8 mouse cellular contexts compared by ENCODE assay signal in the genomic region with DNA sequence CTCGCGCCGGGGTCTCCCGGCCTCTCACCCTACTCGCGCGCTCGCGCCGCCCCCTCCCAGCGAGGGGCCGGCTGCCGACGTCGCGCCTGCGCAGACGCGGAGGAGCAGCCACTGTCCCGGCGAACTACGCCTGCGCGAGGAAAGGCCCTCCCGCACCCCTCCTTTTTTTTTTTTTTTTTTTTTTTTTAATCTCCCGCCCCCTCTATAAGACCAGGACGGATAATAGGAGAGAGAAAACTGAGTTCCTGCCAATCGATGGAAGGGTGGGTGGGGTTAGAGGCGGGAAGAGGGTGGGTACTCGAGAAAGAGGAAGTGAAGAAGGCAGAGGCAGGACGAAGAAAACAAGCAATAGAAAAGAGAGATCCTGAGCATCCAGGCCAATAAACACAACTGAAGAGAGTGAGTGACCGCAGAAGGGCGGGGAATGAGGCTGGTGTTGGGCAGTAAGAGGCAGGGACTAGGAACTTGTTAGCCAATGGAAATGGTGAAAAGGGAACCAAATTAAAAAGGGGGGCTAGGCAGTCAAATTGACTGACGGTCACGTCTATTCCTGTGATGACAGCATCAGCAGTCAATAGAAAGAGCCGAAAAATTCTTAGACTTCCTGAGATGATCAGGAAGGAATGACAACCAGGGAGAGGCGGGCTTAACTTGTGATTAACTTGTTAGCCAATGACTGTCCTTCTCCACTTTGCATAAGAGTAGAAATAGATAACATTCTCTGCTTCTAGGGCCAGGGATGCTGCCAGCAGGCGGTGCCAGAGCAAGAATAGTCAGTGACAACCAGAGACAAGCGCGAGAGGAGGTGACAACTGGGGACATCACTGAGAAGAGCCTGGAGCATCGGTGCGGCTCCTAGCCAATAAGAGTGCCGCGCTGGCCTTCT. TPM values are rescaled to one million over a fixed set of nuclear protein-coding genes. Genes with fewer than 3 reads are reported as not detected.
DNase-seq lines count a peak whose midpoint lies in the region; ATAC-seq and TF ChIP-seq lines count a peak whose summit lies in the region.

A gene (plus strand): TSS at position 338 of the 886 bp plus-strand sequence.

- under 1% methylated on average over 32 of the region's 44 CpGs for WGBS in forebrain, embryonic 12.5 days
- WGBS in heart, postnatal 0 days = under 1% methylated on average over 43 of the region's 44 CpGs
- under 1% methylated on average over 37 of the region's 44 CpGs for WGBS in liver, embryonic 16.5 days (ENCODE audit: insufficient replicate concordance)
- WGBS in neural tube, embryonic 13.5 days = under 1% methylated on average over 35 of the region's 44 CpGs

- peak; percentile 93 for DNase-seq in c-Kit-positive CD71-positive TER-119-positive erythroid progenitor cells, embryonic 14.5 days (ENCODE audit: low spot score)
- peak; percentile 100 for DNase-seq in heart, postnatal 0 days (ENCODE audit: low spot score)
- peak; percentile 96 to 97 for DNase-seq in kidney, postnatal 4 days

- peak; percentile 61; the same call in 1 of the 2 replicates for TF ChIP-seq EP300 in heart, postnatal 0 days (IDR thresholded peaks at IDR 0.05; ENCODE audit: low read depth)

- H3K27me3 ChIP-seq in E14TG2a.4 (ENCODE audit: insufficient read depth, low read length) = no peaks in the 10 kb centered on the region
- peaks cover 10% of the 10 kb centered on the region for H3K27me3 ChIP-seq in forebrain, embryonic 12.5 days
- no peaks in the 10 kb centered on the region for H3K27me3 ChIP-seq in heart, postnatal 0 days (ENCODE audit: control insufficient read depth, insufficient read depth, low read length)
- H3K27me3 ChIP-seq in liver, embryonic 16.5 days (ENCODE audit: control insufficient read depth, insufficient read depth, low read depth, low read length) = no peaks in the 10 kb centered on the region
- H3K27me3 ChIP-seq in neural tube, embryonic 13.5 days = peaks cover 2% of the 10 kb centered on the region
- no peaks in the 10 kb centered on the region for H3K27me3 ChIP-seq in testis, adult 2 months (ENCODE audit: control insufficient read depth, insufficient read depth, low read length)

- H3K9ac ChIP-seq in forebrain, embryonic 12.5 days = peak within 1 kb of the TSS; percentile 96
- peak within 1 kb of the TSS; percentile 77 for H3K9ac ChIP-seq in heart, postnatal 0 days (replicated peaks; ENCODE audit: low read depth, low read length)
- H3K9ac ChIP-seq in liver, embryonic 16.5 days (ENCODE audit: low read depth, low read length) = peak within 1 kb of the TSS; percentile 97
- peak within 1 kb of the TSS; percentile 91 for H3K9ac ChIP-seq in neural tube, embryonic 13.5 days

- TF ChIP-seq POLR2A in testis, adult 2 months (IDR thresholded peaks at IDR 0.05; ENCODE audit: control insufficient read depth, low read depth, low read length) = 0 out of 2 replicates have a peak, but pooled peaks have one; percentile 31

- H3K4me3 ChIP-seq in E14TG2a.4 (replicated peaks; ENCODE audit: low read length) = peak within 1 kb of the TSS; percentile 95
- peak within 1 kb of the TSS; percentile 96 for H3K4me3 ChIP-seq in forebrain, embryonic 12.5 days (replicated peaks)
- H3K4me3 ChIP-seq in heart, postnatal 0 days (ENCODE audit: low read depth, low read length) = peak within 1 kb of the TSS; percentile 70
- peak within 1 kb of the TSS; percentile 85 for H3K4me3 ChIP-seq in liver, embryonic 16.5 days (ENCODE audit: low read depth, low read length)
- H3K4me3 ChIP-seq in neural tube, embryonic 13.5 days = peak within 1 kb of the TSS; percentile 98
- peak within 1 kb of the TSS; percentile 73 for H3K4me3 ChIP-seq in testis, adult 2 months (ENCODE audit: control insufficient read depth, low read depth, low read length)

- H3K27ac ChIP-seq in forebrain, embryonic 12.5 days = peak within 1 kb of the TSS; percentile 87
- peak within 1 kb of the TSS; percentile 90 for H3K27ac ChIP-seq in heart, postnatal 0 days (ENCODE audit: low read depth)
- H3K27ac ChIP-seq in liver, embryonic 16.5 days (ENCODE audit: low read length) = peak within 1 kb of the TSS; percentile 99
- H3K27ac ChIP-seq in neural tube, embryonic 13.5 days (replicated peaks) = peak within 1 kb of the TSS; percentile 91
- H3K27ac ChIP-seq in testis, adult 2 months (ENCODE audit: control insufficient read depth, insufficient read depth, low read depth, low read length) = peak within 1 kb of the TSS; percentile 40

- TF ChIP-seq CTCF in E14TG2a.4 (conservative IDR thresholded peaks at IDR 0.05; ENCODE audit: low read length) = peak; percentile 16; the same call in 1 of the 2 replicates
- TF ChIP-seq CTCF in heart, postnatal 0 days (IDR thresholded peaks at IDR 0.05; ENCODE audit: low read depth) = peak; percentile 73
- peak; percentile 28; the same call in 1 of the 2 replicates for TF ChIP-seq CTCF in testis, adult 2 months (IDR thresholded peaks at IDR 0.05; ENCODE audit: control insufficient read depth, insufficient read depth, insufficient replicate concordance, low read depth, low read length)

- peak; percentile 94 for ATAC-seq in forebrain, embryonic 12.5 days (ENCODE audit: low FRiP score)
- peak; percentile 92 for ATAC-seq in heart, postnatal 0 days (ENCODE audit: insufficient read depth, low read depth)
- ATAC-seq in liver, embryonic 16.5 days (ENCODE audit: low read depth) = peak; percentile 85
- peak; percentile 96 for ATAC-seq in neural tube, embryonic 13.5 days (ENCODE audit: low read depth)

- H3K4me1 ChIP-seq in E14TG2a.4 (replicated peaks; ENCODE audit: low read depth, low read length) = peaks cover 82% of the 10 kb centered on the region
- H3K4me1 ChIP-seq in forebrain, embryonic 12.5 days = peaks cover 35% of the 10 kb centered on the region
- H3K4me1 ChIP-seq in heart, postnatal 0 days (ENCODE audit: control insufficient read depth, insufficient read depth) = peaks cover 13% of the 10 kb centered on the region
- H3K4me1 ChIP-seq in liver, embryonic 16.5 days (ENCODE audit: control insufficient read depth, low read depth, low read length) = peaks cover 35% of the 10 kb centered on the region
- peaks cover 39% of the 10 kb centered on the region for H3K4me1 ChIP-seq in neural tube, embryonic 13.5 days (replicated peaks)
- H3K4me1 ChIP-seq in testis, adult 2 months (ENCODE audit: control insufficient read depth, insufficient read depth, low read length) = peaks cover 14% of the 10 kb centered on the region

- H3K36me3 ChIP-seq in E14TG2a.4 (ENCODE audit: insufficient read depth, low read length) = peaks cover 32% of the 10 kb centered on the region
- H3K36me3 ChIP-seq in forebrain, embryonic 12.5 days (replicated peaks) = peaks cover 11% of the 10 kb centered on the region
- H3K36me3 ChIP-seq in heart, postnatal 0 days (replicated peaks; ENCODE audit: control insufficient read depth, insufficient read depth, low read length) = peaks cover 3% of the 10 kb centered on the region
- peaks cover 5% of the 10 kb centered on the region for H3K36me3 ChIP-seq in liver, embryonic 16.5 days (ENCODE audit: control insufficient read depth, insufficient read depth)
- peaks cover 8% of the 10 kb centered on the region for H3K36me3 ChIP-seq in neural tube, embryonic 13.5 days
- H3K36me3 ChIP-seq in testis, adult 2 months (ENCODE audit: control insufficient read depth, insufficient read depth, low read length) = no peaks in the 10 kb centered on the region

- H3K4me2 ChIP-seq in forebrain, embryonic 12.5 days = peak within 1 kb of the TSS; percentile 100
- peak within 1 kb of the TSS; percentile 91 for H3K4me2 ChIP-seq in heart, postnatal 0 days (ENCODE audit: low read depth, low read length)
- H3K4me2 ChIP-seq in liver, embryonic 16.5 days (ENCODE audit: low read depth, low read length) = peak within 1 kb of the TSS; percentile 69
- H3K4me2 ChIP-seq in neural tube, embryonic 13.5 days = peak within 1 kb of the TSS; percentile 98

- no peaks in the 10 kb centered on the region for H3K9me3 ChIP-seq in E14TG2a.4 (ENCODE audit: low read length)
- no peaks in the 10 kb centered on the region for H3K9me3 ChIP-seq in forebrain, embryonic 12.5 days
- no peaks in the 10 kb centered on the region for H3K9me3 ChIP-seq in heart, postnatal 0 days (replicated peaks; ENCODE audit: control insufficient read depth, low read length)
- no peaks in the 10 kb centered on the region for H3K9me3 ChIP-seq in liver, embryonic 16.5 days (replicated peaks; ENCODE audit: control insufficient read depth, low read length)
- H3K9me3 ChIP-seq in neural tube, embryonic 13.5 days = no peaks in the 10 kb centered on the region

RNA-seq across cellular contexts. Expression of the gene that starts here (rescaled TPM):
- polyA plus RNA-seq in forebrain, embryonic 12.5 days (2016; fragmentation: Nextera tagmentation; extraction: Ambion mirVana) = 9.2 and 10.1 TPM in 2 replicates
- total RNA-seq in heart, postnatal 0 days (2014; rRNA removed; ENCODE audit: low replicate concordance) = 22.1 TPM in 1 of 2 replicates, not detected in the other
- 3.2 and 5.4 TPM in 2 replicates for polyA plus RNA-seq in heart, postnatal 0 days (2015; fragmentation: Nextera tagmentation; extraction: Ambion mirVana)
- 61.0 and 92.3 TPM in 2 replicates for polyA plus RNA-seq in liver, embryonic 16.5 days (2015; fragmentation: Nextera tagmentation; extraction: Ambion mirVana)
- 27.7 and 63.1 TPM in 2 replicates for polyA plus RNA-seq in neural tube, embryonic 13.5 days (2015; fragmentation: Nextera tagmentation; extraction: Ambion mirVana)
- 1.3 and 1.4 TPM in 2 replicates for polyA plus RNA-seq in testis, adult 2 months (2012; rRNA removed)

Comparison
In these comparisons a context has a peak if more than half of its experiments do, and no peak if none do; other contexts are left out.
1. Peak in every context shown above with its lines: DNase-seq, ATAC-seq, H3K4me3 ChIP-seq and H3K27ac ChIP-seq.
2. CTCF ChIP-seq: peak in every context shown above with its lines; median percentile 73 in heart, postnatal 0 days; 28 in testis, adult 2 months; 16 in E14TG2a.4.
3. H3K27ac ChIP-seq: peak in every context shown above with its lines; median percentile 99 in liver, embryonic 16.5 days; 91 in neural tube, embryonic 13.5 days; 90 in heart, postnatal 0 days; 87 in forebrain, embryonic 12.5 days; 40 in testis, adult 2 months.